Mouse (Mus musculus) small intestine, adult 2 months (tissue): ENCODE measurements around the gene Wdr90.

Experiments used
- CTCF ChIP-seq: fragments of 200-500 bp; IDR thresholded peaks from 2 replicates; pipeline ENCODE4 v1.5.1; 2012; ENCODE audit warnings: low read depth, mild to moderate bottlenecking, control low read depth, inconsistent platforms, low read length, moderate library complexity, mixed read lengths; ENCODE audit not compliant: insufficient replicate concordance, insufficient read length; ENCODE audit errors: extremely low read depth
- POLR2A ChIP-seq: fragments of 200-500 bp; IDR thresholded peaks from 2 replicates; pipeline ENCODE4 v1.6.1; 2012; ENCODE audit warnings: low read depth, mild to moderate bottlenecking, control low read depth, inconsistent platforms, low read length, moderate library complexity

DNA sequence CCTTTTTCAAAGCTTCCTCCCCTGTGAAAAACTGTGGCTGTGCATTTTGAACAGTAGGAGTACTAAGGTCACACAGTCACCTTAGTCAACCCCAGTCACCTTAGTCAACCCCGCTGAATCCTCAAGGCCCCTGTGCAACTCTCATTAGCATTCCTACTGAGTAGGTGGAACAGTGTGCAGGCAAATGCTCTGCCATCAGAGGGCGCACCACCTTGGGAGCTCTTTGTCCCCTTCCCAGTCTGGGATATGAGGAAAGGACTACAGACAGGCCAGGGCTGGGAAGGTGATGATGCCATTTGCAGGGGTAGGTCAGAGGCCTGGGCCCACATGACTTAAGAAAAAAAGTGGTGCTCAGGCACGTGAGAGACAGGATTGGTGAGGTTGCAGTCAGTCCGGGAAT, 18.0 kb upstream of the Wdr90 start:
- TF ChIP-seq CTCF (peak; percentile 58; the same call in 1 of the 2 replicates), POLR2A (0 out of 2 replicates have a peak, but pooled peaks have one; percentile 3)
